Mouse (Mus musculus): ENCODE measurements around the gene Ccdc12.

Ccdc12 gene

DNA sequence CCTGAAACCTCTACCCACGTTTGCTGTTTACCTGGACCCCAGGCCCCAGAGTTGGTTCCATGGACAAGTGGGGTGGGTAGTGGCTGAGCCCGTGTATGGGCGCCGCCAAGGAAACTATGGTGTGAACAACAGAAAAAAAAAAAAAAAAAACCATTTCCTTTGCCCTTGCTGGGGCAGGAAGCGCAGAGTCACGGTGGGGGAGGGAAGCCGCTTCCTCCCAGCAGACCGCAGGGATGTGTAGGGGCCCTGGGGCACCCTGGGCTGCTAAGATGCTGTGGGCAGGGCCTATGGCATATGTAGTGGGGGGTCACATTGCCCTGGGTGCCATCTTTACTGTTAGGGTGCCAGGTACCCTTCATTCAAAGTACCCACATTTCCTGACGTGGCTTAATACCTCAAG, 11.1 kb upstream of the Ccdc12 start:
- no peak for DNase-seq (ENCODE audit: low read depth, low spot score)

GRCm38 (mm10) chr9:110649775-110650174, 6.5 kb upstream of the Ccdc12 start:
- DNase-seq (ENCODE audit: low read depth, low spot score) = no peak

DNA sequence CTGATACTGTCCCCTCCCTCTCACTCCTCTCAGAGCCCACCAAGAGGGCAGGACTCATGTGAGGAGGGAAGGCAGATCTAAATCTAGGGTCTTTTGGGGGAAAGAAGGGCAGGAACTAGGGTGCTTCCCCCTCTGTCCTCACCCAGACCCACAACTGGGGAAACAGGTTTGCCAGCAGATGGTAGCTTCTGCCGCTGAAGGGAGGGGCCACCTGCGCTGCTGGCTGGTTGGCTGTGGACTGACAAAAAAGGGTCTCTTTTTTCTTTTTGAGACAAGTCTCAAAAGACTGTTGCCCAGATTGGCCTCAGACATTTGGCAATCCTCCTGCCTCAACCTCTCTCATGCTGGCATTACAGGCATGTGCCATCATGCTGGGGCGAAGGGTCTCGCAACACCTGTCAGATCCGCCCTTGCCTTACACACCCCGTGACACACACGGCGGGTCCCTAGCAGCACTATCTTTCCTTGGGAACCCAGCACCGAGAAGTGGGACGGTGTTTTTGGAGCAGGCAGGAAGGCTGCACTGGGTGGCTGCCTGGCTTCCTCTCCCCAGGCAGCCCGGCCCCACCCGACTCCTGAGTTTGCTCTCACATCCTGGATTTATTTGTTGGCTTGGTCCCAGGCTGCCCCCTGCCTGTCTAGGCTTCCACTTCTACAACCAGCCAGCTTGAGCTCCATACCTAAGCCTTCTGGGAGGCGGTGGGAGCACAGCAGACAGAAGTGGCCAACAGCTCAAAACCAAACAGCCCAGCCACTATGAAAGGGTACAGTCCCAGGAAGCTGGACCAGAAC, 4.2 kb upstream of the Ccdc12 start:
- no peak for DNase-seq (ENCODE audit: low read depth, low spot score)

DNA sequence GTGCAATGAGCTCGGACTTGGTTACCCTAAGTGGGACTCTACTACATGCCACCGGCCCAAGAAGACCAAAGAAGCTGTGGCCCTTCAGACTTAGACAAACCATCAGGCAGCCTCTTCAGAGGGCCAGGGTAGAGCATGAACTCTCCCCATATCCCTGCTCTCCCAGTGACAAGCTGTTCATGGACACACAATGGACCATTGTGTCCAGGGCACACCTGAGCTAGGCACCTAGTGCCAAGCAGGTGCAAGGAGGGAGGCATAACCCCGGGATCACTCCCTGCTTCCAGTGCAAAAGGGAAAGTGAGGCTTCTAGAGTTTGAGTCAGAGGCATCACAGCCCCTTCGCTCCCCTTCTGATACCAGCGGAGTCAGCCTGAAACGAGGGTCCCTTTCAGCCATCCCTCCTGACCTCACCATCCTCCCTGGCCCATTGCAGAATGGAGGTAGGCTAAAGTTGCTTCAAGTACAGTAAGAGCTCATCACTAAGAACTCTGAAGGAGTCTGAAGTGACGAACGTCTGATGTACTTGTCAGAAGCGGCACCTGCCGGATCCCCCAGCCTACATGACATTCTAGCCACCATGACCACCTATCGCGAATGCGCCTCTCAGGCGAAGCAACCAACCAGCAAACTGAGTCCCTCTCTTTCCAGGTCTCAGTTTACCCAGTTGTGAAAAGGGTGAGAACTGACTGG, 3.2 kb upstream of the Ccdc12 start:
- no peak for DNase-seq (ENCODE audit: low read depth, low spot score)

DNA sequence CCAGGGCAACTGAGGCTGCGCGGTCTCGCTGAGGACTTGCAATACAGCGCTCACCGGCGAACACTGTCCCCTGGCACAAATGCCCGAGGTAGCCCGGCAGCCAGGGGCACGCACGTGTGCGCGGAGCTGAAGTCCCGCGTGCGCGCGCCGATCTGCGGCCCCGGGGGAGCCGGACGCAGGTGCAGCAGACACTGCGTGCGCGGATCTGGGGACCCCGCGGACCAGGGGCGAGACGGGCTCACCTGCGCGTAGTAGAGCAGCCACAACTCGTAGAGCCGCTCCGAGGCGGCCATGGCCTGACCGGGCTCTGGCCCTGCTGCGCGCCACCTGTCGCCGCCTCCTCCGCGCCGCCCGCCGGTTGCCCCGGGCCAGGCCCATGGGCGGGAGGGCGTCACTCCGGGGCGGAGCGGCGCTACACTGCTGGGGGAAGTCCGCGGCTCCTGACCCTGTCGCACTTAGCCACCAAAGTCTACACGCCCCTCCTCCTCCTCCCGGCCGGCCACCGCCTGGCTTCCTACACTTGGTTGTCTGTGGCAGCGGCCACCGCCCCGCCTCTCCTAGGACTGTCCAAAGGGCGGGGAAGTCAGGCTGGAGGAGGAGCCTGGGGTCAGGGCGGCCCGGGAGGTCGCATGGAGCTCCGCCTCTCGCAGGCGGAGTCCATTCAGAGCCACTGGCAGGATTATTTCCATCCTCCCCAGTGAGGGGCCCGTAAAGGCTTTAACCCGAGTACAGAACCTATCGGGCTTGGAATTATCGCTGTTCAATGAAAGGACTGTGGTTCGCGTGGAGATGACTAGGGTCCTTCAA, 2.4 kb upstream of the Ccdc12 start, which contains the start of gene Nbeal2:
Nbeal2 (minus strand) TSS at position 507 of the 807 bp plus-strand sequence.
- DNase-seq (ENCODE audit: low read depth, low spot score) = peak; percentile 72

GRCm38 (mm10) chr9:110654726-110655650, 1.3 kb upstream of the Ccdc12 start:
- DNase-seq (ENCODE audit: low read depth, low spot score) = no peak

GRCm38 (mm10) chr9:110655651-110656007, 674 bp upstream of the Ccdc12 start:
- DNase-seq (ENCODE audit: low read depth, low spot score) = no peak

- no peak for DNase-seq (ENCODE audit: low read depth, low spot score)
Observed at GRCm38 (mm10) chr9:110657474-110658078, 1.3 kb downstream of the Ccdc12 start.

DNA sequence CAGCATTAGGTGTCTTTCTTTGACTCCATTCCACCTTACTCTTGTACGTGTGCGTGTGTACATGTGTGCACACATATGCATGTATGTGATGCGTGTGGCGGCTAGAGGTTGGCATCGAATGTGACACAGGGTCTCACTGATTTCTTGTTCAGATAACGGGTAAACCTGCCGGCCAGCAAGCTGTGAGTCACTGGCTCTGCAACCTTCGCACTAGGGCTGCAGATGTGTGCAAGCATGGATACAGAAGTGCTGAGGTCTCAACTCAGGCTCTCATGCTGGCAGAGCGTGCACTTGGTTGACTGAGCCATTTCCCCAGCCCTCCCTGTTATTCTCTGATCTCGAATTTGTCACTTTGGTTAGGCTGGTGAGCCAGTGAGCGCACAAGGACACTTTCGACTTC, 3.2 kb downstream of the Ccdc12 start:
- DNase-seq (ENCODE audit: low read depth, low spot score) = no peak

DNA sequence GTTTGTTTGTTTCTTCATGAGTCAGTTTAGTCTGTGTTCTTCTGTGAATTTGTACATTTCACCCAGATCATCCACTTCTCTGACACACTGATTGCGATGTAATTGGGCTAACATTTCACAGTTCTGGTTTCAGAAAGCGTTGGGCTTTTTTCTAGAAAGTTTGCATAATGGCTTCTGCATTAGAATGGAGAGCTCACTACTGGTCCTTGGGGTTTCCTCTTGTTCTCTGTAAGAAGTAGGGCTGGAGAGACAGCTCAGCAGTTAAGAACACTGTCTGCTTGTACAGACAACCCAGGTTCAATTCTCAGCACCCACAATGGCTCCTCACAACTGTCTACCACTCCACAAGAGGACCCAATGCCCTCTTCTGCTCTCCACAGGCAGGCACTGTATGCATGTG, 3.9 kb downstream of the Ccdc12 start:
- no peak for DNase-seq (ENCODE audit: low read depth, low spot score)

GRCm38 (mm10) chr9:110660856-110661612, 4.7 kb downstream of the Ccdc12 start:
- no peak for DNase-seq (ENCODE audit: low read depth, low spot score)

- DNase-seq (ENCODE audit: low read depth, low spot score) = no peak
Observed at GRCm38 (mm10) chr9:110662844-110663243, 6.5 kb downstream of the Ccdc12 start.

GRCm38 (mm10) chr9:110665912-110666311, 9.6 kb downstream of the Ccdc12 start:
- DNase-seq (ENCODE audit: low read depth, low spot score) = no peak

DNA sequence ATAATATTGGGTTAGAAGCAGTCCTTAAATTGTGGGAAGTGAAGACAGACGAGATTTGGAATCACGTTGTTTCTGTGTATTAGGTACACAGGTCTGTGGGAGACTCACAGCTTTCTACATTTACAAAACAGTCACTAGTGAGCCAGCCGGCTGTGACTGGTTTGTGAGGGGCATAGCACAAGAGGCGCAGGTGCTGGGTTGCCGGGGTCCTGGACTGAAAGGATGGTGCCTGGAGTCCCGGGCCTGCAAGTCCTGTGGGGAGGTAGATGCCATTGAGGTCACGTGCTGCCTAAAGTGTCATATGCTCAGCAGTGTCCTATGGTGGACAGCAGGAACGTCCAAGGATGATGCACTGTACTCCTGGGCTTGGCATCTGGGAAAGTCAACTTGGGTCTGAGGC, 10.1 kb downstream of the Ccdc12 start:
- no peak for DNase-seq (ENCODE audit: low read depth, low spot score)

- DNase-seq (ENCODE audit: low read depth, low spot score) = no peak
Observed at GRCm38 (mm10) chr9:110667219-110667836, 11.0 kb downstream of the Ccdc12 start.

- DNase-seq (ENCODE audit: low read depth, low spot score) = no peak
Observed at GRCm38 (mm10) chr9:110668601-110669293, 12.4 kb downstream of the Ccdc12 start.

DNA sequence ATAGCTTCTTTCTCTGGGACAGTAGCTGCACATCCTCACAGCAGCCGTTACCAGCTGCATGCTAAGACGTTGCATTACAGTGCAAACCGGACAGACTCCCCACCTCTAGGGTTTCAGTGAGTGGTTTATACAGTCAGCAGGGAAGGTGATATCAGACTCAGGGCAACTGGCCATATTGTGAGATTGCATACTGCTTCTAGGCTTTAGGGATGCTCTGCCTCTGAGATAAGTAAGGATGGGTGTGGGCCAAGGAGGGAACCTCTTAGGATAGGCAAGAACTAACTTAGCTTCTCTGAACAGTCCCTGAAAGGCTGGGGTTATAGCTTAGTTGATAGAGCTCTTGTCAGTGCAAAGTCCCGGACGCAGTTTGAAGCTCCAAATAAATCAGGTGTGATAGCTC, 13.5 kb downstream of the Ccdc12 start:
- DNase-seq (ENCODE audit: low read depth, low spot score) = no peak

- no peak for DNase-seq (ENCODE audit: low read depth, low spot score)
Observed at GRCm38 (mm10) chr9:110672462-110673106, 16.3 kb downstream of the Ccdc12 start.
